Mouse (Mus musculus) cerebellum, postnatal 25 days (tissue): ENCODE data around the gene Nat8f2.
A peak's percentile ranks its signal among the peaks of the same experiment; 100 is the strongest.
"Not testable (repeated sequence)": the region's sequence is repeated elsewhere in the genome, so short reads cannot be mapped to it uniquely, and the experiment has no call there.

Experiments
- DNase-seq, 2 experiments: peaks; one replicate each; pipeline ENCODE4 v3.0.0; 2021; ENCODE audit warnings: mixed read lengths in 2 of 2

The Nat8f2 gene

DNA sequence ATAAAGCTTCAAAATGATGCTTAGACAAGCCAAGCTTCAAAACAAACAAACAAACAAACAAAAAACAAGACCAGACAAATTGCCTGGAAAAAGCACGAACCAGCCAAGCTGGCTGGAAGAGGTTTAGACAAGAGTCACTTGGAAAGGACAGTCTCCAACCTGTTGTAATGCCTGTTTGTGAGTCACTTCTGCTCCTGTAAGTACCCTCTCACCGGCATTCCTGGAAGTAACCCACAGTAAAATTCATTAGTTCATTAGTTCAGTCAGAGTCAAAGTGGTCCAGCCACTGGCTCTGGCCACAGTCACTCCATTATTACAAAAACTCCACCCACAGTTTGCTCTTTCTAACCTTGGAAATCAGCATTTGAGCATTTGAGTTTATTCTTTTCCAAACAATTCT, 5.1 kb downstream of the Nat8f2 start:
- no peak for DNase-seq

DNA sequence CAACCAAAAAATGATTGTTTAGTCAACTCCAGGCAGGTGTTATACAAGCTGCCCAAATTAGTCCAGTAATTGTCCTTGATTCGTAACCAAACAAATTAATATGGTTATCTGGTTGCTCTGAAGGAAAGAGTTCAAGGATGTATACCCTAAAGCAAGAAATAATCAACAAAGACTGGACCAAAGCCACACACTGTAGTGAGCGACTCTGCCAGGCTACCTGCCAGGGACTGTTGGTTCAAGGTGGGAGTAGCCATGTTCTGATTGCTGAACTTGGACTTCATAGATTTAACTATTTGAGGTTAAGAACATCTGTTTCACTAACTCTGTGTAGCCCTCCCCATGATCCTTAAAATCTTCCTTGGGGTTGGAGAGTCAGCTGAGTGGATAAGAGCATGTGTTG, 5.8 kb downstream of the Nat8f2 start:
- DNase-seq, result no peak

DNA sequence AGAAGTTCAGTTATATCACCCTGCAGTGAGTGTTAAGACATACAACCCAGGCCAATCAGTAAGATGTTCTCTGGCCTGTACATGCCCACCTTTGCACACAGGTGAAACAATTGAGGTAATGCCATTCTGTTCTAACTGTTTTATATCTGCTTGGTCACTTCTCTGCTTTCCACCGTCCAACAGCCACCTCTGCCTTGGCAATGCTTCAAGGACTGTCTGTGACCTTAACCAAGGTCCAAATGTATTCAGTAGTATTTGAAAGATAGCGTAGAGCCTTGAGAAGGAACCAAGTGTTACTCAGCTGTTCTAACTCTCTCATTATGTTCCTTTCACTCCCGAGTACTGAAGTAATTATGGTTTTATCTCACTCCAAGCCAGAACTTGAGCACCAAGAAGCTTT, 6.4 kb downstream of the Nat8f2 start:
- no peak for DNase-seq

DNA sequence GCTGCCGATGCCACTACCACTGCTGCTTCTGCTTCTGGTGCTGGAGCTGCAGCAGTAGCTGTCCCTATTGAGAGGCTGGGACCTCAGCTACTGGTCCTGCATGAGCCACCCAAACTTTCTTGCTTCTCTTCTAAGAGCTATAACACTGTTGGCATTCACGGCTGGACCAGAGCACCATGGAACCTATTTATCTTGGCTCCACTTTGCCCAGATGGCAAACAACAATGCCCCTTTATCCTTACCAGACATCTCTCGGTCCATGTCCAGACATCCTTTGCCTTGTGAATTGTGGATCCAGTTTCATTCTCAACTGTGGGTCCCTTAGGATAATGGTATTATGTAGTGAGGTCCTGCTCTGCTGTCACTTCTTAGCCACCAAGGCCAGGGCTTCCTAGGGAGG, 7.7 kb downstream of the Nat8f2 start:
- no peak for DNase-seq

DNA sequence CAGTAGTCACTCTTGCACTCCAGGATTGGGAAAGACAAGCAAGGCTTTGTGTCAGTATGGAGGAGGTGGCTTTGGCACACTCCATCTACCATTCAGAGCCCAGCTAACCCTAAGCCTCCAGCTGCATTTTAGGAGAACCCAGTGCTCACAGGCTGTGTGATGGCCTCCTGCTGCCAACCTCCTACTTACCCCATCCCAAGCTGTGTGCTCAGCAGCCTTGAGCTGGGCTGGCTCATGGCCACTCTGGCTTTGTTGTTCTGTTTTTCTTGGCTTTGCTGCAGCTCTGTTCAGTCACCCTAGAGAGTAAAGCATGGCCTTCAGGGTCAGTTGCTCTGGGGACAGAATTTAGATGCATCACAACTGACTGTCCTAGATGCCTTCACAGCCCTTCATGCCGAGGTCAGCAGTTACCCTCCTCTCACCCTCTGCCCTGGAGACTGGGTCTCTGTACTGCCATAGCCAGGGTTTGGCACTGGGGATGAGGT, 12.7 kb downstream of the Nat8f2 start:
- DNase-seq, result peak; percentile 25 to 38

DNA sequence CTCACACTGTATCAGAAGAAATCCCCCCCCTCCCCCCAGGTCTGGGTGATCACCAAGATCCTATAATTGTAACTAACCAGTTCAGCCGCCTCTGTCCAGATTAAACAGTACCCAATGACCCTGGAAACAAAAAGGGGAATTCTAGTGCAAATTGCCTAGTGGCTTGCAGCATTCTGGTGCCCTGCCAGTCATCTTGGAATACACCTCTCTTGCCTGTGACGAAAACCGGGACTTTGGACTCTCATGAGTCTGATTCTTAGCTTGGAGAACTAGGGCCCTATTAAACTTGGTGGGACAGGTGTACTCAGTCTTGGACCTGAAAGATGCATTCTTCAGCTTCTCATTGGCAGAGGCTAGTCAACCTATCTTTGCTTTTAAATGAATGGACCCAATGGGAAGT, 15.5 kb downstream of the Nat8f2 start:
- no peak for DNase-seq

DNA sequence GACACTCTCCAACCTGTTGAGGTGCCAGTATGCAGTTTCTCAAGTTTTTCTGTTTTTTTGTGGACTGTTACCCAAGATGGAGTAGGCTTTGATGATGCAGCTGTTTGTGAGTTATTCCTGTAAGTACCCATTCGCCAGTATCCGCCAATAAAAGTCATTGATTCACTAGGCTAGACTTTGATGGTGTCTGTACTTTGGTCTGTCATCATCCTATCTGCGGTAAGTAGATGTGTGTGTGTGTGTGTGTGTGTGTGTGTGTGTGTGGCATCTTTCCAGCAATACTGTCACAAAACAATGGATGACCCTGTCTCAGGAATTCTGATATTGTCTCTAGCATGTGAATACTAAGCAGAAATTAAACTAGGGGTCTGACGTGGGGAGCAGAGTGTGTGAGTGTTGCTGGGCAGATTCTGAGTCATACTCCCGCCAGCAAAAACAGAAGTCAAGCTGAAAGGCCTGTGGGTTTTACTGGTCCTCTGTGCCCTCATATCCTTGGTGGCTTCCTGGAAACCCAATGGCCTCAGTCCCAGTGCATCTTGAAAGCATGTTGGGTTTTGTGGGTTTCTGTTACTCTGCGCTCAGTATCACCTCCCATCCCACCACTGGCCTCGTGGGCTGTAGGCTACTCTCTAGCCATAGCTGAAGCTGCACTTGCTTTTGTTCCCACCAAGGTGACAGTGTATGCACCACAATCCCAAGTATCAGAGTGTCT, 17.7 kb downstream of the Nat8f2 start:
- DNase-seq, result no peak

DNA sequence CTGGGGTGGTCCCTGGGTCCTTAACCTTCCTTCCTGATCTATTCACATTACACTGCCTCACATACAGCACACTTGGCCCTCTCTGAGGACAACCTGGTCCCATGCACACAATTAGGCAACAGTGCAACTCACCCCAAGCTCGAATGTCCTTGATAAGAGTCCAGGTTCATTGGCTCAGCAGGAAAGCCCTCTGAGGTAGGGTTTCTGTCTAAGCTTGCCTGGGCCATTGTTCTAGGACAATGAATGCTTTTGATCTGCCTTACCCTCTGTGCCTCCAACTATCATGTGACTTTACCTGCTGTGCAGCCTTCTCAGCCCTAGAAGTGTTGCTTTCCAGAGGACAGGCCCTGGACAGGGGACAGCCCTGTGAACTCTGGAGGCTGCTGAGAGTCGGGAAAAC, 19.7 kb downstream of the Nat8f2 start:
- DNase-seq, result no peak

DNA sequence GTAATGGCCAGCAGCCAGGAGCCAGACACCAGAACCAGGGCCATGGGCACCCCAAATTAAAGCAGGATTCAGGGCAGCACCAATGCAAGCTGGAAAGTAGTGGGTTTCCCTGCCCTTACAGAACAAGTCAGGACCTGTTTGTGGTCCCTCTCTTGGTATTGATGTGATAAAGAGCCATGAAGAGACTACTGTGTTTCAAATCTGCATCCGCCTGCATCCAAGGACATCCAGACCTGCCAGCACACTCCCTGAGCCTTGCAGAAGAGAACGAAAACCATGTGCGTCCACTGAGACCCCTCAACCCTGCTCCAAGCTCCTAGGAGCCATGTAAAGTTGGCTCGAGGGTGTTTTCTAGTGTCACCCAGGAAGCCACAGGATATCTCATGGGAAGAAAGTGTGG, 20.8 kb downstream of the Nat8f2 start:
- no peak for DNase-seq

DNA sequence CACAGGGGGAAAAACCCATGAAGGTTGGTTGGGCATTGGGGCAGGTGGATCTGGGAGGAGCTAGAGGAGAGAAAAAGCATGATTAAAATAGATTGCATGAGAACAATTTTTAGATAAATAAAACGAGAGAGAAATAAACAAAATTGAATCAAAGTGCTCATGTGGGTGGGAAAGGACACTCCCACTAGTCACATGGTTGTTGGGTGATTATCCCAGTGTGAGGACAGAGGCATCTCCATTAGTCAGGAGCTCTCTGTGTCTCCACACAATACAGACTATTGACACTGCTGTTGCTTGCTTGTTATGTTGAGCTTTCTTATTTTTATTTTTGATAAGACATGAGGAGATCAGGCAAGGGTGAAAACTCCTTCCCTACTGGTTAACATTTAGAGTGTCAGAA, 22.0 kb downstream of the Nat8f2 start:
- DNase-seq, result no peak

DNA sequence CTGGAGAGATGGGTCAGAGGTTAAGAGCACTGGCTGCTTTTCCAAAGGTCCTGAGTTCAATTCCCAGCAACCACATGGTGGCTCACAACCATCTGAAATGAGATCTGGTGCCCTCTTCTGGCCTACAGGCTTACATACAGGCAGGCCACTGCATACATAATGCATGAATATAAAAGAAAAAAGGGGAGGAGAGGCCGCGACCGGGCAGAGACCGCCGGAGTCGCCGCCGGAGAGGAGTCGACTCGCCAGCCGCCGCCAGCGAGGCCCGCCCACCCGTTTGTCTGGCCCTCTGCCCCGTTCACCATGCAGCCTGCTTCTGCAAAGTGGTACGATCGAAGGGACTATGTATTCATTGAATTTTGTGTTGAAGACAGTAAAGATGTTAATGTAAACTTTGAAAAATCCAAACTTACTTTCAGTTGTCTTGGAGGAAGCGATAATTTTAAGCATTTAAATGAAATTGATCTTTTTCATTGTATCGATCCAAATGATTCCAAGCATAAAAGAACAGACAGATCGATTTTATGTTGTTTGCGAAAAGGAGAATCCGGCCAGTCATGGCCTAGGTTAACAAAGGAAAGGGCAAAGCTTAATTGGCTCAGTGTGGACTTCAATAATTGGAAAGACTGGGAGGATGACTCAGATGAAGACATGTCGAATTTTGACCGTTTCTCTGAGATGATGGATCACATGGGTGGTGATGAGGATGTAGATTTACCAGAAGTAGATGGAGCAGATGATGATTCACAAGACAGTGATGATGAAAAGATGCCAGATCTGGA, 25.1 kb downstream of the Nat8f2 start:
- DNase-seq, result not testable (repeated sequence)

DNA sequence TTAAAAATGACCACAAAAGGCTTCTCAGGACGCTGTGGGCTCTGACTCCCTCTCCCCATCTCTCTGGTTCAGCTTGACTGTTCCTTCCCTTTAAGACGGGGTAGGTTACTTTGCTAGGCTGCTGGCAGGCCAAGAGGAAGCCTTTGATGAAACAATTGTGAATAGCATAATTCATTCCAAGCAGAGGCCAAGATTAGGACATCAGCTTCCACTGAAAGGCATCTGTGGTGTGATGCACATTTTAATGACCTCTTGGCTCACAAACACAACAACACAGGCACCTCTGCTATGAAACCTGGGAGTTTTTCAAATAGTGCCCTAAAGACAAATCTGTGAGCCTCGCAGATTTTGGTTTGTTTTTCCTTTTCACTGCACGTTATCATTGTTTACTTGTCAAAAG, 29.0 kb downstream of the Nat8f2 start:
- DNase-seq, result no peak

DNA sequence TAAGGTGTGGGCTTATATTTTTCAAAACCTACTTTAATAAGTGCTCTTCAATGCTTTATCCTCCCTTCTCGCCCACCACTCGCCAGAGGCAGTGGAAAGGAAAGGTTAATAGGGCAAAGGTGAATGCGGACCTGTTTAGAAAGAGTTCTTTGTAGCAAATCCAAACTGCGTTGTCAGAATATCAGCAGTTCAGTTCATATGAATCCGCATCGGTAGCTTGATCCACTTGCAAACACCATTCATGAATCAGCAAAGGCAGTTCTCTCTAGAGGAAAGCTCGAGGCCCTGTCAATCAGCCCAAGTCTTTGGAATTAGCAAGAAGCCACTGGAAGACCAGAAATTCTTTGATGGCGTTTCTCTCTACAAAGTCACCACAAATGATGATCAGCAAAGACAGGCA, 30.3 kb downstream of the Nat8f2 start:
- no peak for DNase-seq

DNA sequence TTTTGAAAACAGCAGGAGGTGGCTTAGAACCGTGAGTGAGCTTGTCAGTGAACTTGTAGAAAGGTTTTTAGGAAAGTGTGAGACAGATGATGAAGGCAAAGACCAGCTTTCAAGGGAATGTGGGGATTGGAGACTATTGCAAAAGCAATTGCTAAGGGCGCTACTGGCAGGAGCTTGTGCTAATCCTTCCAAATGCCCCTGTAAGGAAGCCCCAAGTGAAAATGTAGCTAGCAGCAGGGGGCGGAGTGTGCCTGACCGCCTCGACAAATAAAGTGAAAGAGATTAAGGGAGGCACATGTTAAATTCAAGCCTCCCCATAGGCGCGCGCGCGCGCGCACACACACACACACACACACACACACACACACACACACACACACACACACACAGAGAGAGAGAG, 31.7 kb downstream of the Nat8f2 start:
- peak in 1 of 2 experiments; percentile 32 for DNase-seq

DNA sequence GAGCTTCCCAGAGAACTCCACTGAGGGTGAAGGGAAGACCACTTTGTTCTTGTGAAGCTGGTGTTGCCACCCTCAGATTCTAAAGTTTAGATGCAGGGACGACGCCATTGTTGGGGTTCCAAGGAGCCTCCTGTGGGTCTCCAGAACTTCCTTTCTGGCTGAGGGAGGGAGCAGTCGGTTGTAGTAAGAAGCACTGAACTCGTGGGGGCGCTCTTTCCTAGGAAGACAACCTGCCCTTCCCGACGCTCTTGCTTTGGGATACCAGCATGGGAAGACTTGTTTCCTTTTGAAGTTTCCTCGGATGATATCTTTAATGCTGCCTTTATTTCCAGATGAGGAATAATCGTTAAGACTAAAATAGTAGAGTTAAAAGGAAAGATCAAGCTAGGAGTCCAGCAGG, 32.1 kb downstream of the Nat8f2 start:
- DNase-seq, result peak; percentile 46 to 62

DNA sequence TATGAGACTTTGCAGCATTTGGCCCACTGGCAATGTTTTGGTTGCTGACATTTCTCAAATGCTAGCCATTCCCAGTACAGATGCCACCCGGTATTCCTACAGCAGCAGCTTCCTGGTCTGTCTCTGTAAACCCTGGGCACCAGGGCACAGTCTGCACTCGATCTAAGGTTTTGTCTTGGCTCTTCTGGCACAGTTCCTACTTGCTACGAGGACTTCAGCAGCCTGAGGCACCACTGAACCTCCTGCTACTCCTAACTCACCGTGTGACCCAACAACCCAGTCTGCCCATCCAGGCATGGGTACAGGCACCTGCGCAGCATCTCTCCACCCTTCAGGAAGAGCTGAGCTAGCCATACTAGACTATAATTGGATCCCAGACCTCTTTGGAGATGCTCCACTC, 32.9 kb downstream of the Nat8f2 start:
- not testable (repeated sequence) for DNase-seq

DNA sequence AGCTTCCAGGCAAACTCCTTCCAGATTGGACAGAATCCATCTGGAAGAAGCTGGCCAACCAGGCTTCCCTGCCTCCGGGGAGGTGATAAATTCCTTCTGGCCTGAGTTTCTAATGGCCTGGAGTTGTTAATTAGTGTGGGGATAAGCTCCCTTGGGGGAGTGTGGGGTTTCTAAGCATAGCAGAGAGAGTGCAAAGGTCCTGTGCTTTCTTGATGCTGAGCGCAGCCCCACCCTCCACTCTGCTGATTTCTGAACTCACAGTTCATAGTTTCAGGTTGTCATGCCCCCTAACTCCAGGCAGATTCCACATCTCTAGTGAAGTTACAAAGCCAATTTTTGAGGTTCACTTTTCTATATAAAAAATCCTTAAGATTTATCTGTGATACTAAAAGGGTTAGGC, 33.9 kb downstream of the Nat8f2 start:
- DNase-seq, result not testable (repeated sequence)

DNA sequence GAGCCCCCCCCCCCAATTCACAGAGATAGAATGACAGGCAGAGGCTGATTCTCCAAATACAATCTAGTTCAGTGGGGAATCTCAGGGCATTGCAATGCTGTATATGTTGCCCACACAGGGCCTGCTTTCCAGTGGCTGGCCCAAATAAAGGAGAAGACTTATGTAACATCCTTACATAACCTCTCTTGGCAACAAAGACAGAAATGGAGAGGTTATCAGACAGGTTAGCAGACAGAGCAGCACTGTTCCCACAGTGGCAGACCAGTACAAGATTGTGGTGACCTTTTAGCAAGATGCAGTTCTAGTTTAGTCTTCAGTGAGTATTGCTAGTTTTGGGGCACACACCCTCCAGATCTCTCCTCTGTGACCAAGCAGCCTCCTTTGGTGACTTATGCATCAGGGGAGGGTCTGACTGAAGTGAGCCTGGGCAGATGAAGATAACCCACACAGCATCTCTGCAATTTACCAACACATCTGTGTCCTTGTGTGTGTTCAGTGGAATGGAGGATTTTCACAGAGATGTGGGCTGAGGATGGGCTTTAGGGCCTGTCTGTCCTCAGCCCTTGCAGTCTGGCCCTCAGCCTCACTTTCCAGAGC, 34.4 kb downstream of the Nat8f2 start:
- peak in 1 of 2 experiments; percentile 35 for DNase-seq

DNA sequence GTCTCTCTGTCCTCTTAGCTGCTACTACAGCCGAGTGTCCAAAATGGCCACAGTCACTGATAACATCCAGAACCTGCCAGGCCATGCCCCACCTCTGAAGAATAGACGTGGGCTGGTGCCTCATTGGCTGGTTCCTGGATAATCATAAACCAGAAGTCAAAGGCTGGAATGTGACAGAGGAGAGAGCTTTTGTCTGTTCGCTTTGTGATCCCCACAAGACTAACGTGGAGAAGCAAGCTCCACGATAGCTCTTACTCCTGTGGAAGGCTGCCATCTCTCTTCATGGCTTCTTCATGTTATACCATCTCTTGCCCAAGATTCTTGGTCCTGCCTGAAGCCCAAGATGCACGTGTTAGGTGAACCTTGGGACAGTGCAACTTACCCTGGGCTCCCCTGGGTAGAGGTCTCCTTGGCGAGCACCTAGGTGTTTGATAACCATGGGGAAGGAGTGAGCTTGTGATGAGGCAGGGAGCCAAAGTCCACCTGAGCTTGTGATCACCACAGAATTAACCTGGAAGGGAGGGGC, 37.1 kb downstream of the Nat8f2 start, which contains the start of gene Nat8:
TSS of gene Nat8 (minus strand) at position 287 of the 526 bp plus-strand sequence.
- DNase-seq, result no peak

DNA sequence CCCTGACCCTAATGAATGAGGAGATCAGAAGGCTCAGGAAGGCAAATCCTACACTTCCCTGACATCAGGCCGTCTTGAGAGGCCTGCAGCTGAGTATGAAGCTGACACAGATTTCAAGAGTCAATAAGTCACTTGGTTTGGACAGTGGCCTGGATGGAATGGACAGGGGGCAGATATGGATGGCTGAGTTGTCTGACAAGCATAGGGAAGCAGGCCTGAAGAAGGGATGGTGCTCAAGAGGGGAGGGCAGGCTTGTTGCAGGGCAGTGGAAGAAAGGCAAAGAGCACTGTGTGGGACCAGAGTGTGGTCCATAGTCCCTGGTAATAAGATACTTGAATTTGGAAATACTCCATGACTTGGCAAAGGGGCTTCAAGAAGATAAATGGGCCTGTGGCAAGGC, 39.5 kb downstream of the Nat8f2 start:
- DNase-seq, result no peak

DNA sequence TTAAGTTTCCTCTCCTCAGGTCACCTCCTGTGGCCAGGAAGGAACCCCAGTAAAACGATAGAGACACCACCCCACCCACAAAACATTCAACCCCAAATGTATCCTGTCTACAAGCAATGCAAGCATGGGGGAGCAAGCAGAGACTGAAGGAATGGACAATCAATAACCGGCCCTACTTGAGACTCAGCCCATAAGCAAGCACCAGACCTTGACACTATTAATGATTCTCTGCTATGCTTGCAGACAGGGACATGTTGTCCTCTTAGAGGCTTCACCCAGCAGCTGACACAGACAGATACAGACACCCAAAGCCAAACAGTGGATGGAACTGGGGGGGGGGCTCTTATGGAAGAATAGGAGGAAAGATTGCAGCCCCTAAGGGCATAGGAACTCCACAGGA, 43.1 kb downstream of the Nat8f2 start:
- DNase-seq, result no peak

DNA sequence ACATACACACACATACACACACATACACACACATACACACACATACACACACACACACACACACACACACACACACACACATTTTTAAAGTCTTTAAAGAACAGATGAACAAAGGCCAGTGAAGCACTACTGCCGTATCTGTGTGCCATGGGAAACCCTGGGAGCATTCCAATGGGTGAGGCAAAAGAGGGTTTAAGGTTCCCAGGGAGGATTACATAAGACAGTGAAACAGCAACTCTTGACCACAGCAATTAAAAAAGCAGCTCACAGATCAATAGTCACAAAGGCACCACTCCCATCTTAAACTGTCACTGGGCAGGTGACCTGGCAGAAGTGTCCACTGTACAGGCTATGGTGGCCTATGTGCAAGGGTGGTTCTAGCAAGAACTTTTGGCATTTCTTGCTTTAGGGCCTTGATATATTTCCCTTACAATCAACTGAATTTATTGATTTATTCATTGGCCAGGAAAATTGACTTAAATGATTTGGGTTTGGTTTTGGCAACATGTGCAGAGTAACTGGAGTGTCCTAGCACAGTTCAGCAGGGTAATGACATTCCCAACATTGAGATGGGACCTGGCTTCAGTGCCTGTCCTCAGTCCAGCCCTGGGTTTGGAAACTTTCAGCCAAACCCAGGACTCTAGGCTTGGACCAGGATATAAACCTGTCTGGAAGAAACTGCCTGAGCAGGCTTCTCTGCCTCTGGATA, 45.4 kb downstream of the Nat8f2 start:
- no peak for DNase-seq

DNA sequence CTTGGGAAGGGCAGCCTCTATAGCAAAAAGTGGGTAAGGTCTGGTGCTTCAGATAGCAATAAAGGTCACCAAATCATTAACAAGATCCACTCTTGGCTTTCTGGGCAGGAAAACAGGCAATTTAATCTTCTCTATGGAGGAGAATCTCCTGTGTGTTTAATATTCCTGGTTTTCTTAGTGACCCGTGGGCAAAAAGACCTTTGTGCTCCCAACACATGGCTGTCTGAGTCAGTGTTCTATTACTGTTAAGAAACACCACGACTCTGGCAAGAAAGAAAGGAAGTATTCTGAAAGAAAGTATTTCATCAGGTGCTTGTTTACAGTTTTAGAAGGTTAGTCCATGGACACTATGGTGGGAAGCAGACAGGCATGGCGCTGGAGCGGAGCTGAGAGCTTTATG, 46.7 kb downstream of the Nat8f2 start:
- DNase-seq, result no peak
